Mouse (Mus musculus) MEL (cell line): ENCODE measurements around the gene Dapk1. TPM values are rescaled to one million over a fixed set of nuclear protein-coding genes. Genes with fewer than 3 reads are reported as not detected.

Experiments used
- DNase-seq: peaks from one replicate; pipeline ENCODE4 v3.0.0; 2011; ENCODE audit warnings: low read depth, low spot score
- H3K27ac ChIP-seq: 2 replicates; pipeline ENCODE4 v1.5.1; 2012; ENCODE audit warnings: low read depth, mild to moderate bottlenecking, control low read depth, low read length, moderate library complexity; ENCODE audit not compliant: control insufficient read depth
- H3K27me3 ChIP-seq, 2 experiments: fragments of 150-350 bp in 1 of 2; sonication (generic) in 1 of 2; 2 replicates each; pipeline ENCODE4 v1.6.1; 2012; ENCODE audit warnings: low read length in 2 of 2, mild to moderate bottlenecking in 2 of 2, improper control_type of control experiment in 1 of 2, moderate library complexity in 1 of 2; ENCODE audit not compliant: insufficient read depth in 2 of 2, control insufficient read depth in 1 of 2
- H3K36me3 ChIP-seq, 2 experiments: 2 replicates each; pipeline ENCODE4 v1.6.1; 2012 to 2014; ENCODE audit warnings: low read length in 2 of 2, improper control_type of control experiment in 1 of 2, inconsistent platforms in 1 of 2, mild to moderate bottlenecking in 1 of 2; ENCODE audit not compliant: insufficient read depth in 2 of 2, control insufficient read depth in 1 of 2
- H3K4me1 ChIP-seq, 2 experiments: fragments of 150-350 bp in 1 of 2; sonication (generic) in 1 of 2; 2 replicates each; pipeline ENCODE4 v1.6.1; 2012; ENCODE audit warnings: low read length in 2 of 2, improper control_type of control experiment in 1 of 2, mild to moderate bottlenecking in 1 of 2; ENCODE audit not compliant: insufficient read depth in 2 of 2, control insufficient read depth in 1 of 2
- H3K4me3 ChIP-seq, 2 experiments: fragments of 150-350 bp in 1 of 2; sonication (generic) in 1 of 2; 2 replicates each; pipeline ENCODE4 v1.5.1; 2012; ENCODE audit warnings: low read depth in 2 of 2, low read length in 2 of 2, mild to moderate bottlenecking in 2 of 2, moderate library complexity in 2 of 2, control low read depth in 1 of 2, improper control_type of control experiment in 1 of 2; ENCODE audit not compliant: control insufficient read depth in 1 of 2, insufficient read depth in 1 of 2
- H3K79me2 ChIP-seq: 2 replicates; pipeline ENCODE4 v1.6.1; 2012; ENCODE audit warnings: mild to moderate bottlenecking, low read length, moderate library complexity; ENCODE audit not compliant: control insufficient read depth, poor library complexity, insufficient read depth
- H3K9ac ChIP-seq: 2 replicates; pipeline ENCODE4 v1.6.1; 2012; ENCODE audit warnings: low read depth, mild to moderate bottlenecking, control low read depth, low read length, moderate library complexity; ENCODE audit not compliant: control insufficient read depth, poor library complexity, severe bottlenecking
- H3K9me3 ChIP-seq: fragments of 150-350 bp; sonication (generic); replicated peaks from 2 replicates; pipeline ENCODE4 v1.6.1; 2012; ENCODE audit warnings: mild to moderate bottlenecking, low read length, improper control_type of control experiment, moderate library complexity; ENCODE audit not compliant: insufficient read depth
- BHLHE40 ChIP-seq: IDR thresholded peaks from 2 replicates; pipeline ENCODE4 v1.6.1; 2012; ENCODE audit warnings: low read depth, mild to moderate bottlenecking, inconsistent platforms, low read length, improper control_type of control experiment, borderline replicate concordance
- CTCF ChIP-seq, 3 experiments: IDR thresholded peaks in 2 of 3; conservative IDR thresholded peaks in 1 of 3; 2 replicates each; pipeline ENCODE4 v1.5.1; 2011 to 2012; ENCODE audit warnings: low read length in 3 of 3, low read depth in 2 of 3, mild to moderate bottlenecking in 2 of 3, improper control_type of control experiment in 1 of 3, inconsistent platforms in 1 of 3, mixed read lengths in 1 of 3, moderate library complexity in 1 of 3; ENCODE audit not compliant: control insufficient read depth in 1 of 3, insufficient read depth in 1 of 3, poor library complexity in 1 of 3, severe bottlenecking in 1 of 3
- ELF1 ChIP-seq: IDR thresholded peaks from 2 replicates; pipeline ENCODE4 v1.6.1; 2014; ENCODE audit warnings: low read depth, mild to moderate bottlenecking, inconsistent platforms, low read length, improper control_type of control experiment, moderate library complexity
- EP300 ChIP-seq, 2 experiments: IDR thresholded peaks; 2 replicates each; pipeline ENCODE4 v1.6.1; 2011; ENCODE audit warnings: improper control_type of control experiment in 2 of 2, low read length in 2 of 2, low read depth in 1 of 2, mild to moderate bottlenecking in 1 of 2
- GABPA ChIP-seq: IDR thresholded peaks from 2 replicates; pipeline ENCODE4 v1.6.1; 2012; ENCODE audit warnings: low read depth, mild to moderate bottlenecking, inconsistent platforms, low read length, improper control_type of control experiment, moderate library complexity
- MAFK ChIP-seq: IDR thresholded peaks from 2 replicates; pipeline ENCODE4 v1.6.1; 2011; ENCODE audit warnings: low read depth, mild to moderate bottlenecking, low read length, improper control_type of control experiment, borderline replicate concordance
- MAZ ChIP-seq: IDR thresholded peaks from 2 replicates; pipeline ENCODE4 v1.6.1; 2012; ENCODE audit warnings: low read depth, mild to moderate bottlenecking, inconsistent platforms, low read length, improper control_type of control experiment
- MXI1 ChIP-seq: IDR thresholded peaks from 2 replicates; pipeline ENCODE4 v1.6.1; 2011; ENCODE audit warnings: mild to moderate bottlenecking, low read depth, low read length, improper control_type of control experiment
- MYB ChIP-seq: IDR thresholded peaks from 2 replicates; pipeline ENCODE4 v1.6.1; 2011; ENCODE audit warnings: mild to moderate bottlenecking, low read depth, low read length, improper control_type of control experiment
- POLR2A ChIP-seq, 2 experiments: IDR thresholded peaks; 2 replicates each; pipeline ENCODE4 v1.6.1; 2011 to 2012; ENCODE audit warnings: low read length in 2 of 2, mild to moderate bottlenecking in 2 of 2, control low read depth in 1 of 2, improper control_type of control experiment in 1 of 2, low read depth in 1 of 2, moderate library complexity in 1 of 2; ENCODE audit not compliant: control insufficient read depth in 1 of 2, insufficient read depth in 1 of 2, poor library complexity in 1 of 2
- POLR2AphosphoS5 ChIP-seq: IDR thresholded peaks from 2 replicates; pipeline ENCODE4 v1.6.1; 2012; ENCODE audit warnings: low read depth, borderline replicate concordance, mild to moderate bottlenecking, inconsistent platforms, low read length, moderate library complexity, mixed read lengths
- RAD21 ChIP-seq: IDR thresholded peaks from 2 replicates; pipeline ENCODE4 v1.6.1; 2011; ENCODE audit warnings: mild to moderate bottlenecking, low read depth, low read length, improper control_type of control experiment
- RCOR1 ChIP-seq: IDR thresholded peaks from 2 replicates; pipeline ENCODE4 v1.6.1; 2012; ENCODE audit warnings: low read depth, mild to moderate bottlenecking, inconsistent platforms, low read length, improper control_type of control experiment
- SMC3 ChIP-seq: IDR thresholded peaks from 2 replicates; pipeline ENCODE4 v1.6.1; 2011; ENCODE audit warnings: low read depth, low read length, improper control_type of control experiment
- TAL1 ChIP-seq: IDR thresholded peaks from 2 replicates; pipeline ENCODE4 v1.6.1; 2012; ENCODE audit warnings: mild to moderate bottlenecking, inconsistent platforms, low read length, moderate library complexity, mixed read lengths
- TCF12 ChIP-seq: IDR thresholded peaks from 2 replicates; pipeline ENCODE4 v1.6.1; 2014; ENCODE audit warnings: low read depth, mild to moderate bottlenecking, inconsistent platforms, low read length, improper control_type of control experiment, moderate library complexity
- USF1 ChIP-seq: IDR thresholded peaks from 2 replicates; pipeline ENCODE4 v1.6.1; 2014; ENCODE audit warnings: low read depth, mild to moderate bottlenecking, inconsistent platforms, low read length, improper control_type of control experiment, moderate library complexity
- USF2 ChIP-seq, 2 experiments: IDR thresholded peaks; 2 replicates each; pipeline ENCODE4 v1.6.1; 2011 to 2012; ENCODE audit warnings: improper control_type of control experiment in 2 of 2, low read length in 2 of 2, borderline replicate concordance in 1 of 2, inconsistent platforms in 1 of 2, low read depth in 1 of 2, mild to moderate bottlenecking in 1 of 2; ENCODE audit not compliant: insufficient read depth in 1 of 2
- ZKSCAN1 ChIP-seq: IDR thresholded peaks from 2 replicates; pipeline ENCODE4 v1.6.1; 2012; ENCODE audit warnings: low read depth, mild to moderate bottlenecking, inconsistent platforms, low read length, improper control_type of control experiment, moderate library complexity
- ZMIZ1 ChIP-seq: IDR thresholded peaks from 2 replicates; pipeline ENCODE4 v1.6.1; 2012; ENCODE audit warnings: low read depth, mild to moderate bottlenecking, inconsistent platforms, low read length, improper control_type of control experiment, moderate library complexity
- ZNF384 ChIP-seq: IDR thresholded peaks from 2 replicates; pipeline ENCODE4 v1.6.1; 2012; ENCODE audit warnings: low read depth, mild to moderate bottlenecking, inconsistent platforms, low read length, improper control_type of control experiment
- polyA plus RNA-seq, 2 experiments: library from polyadenylated mRNA; stranded (reverse) in 1 of 2; unstranded in 1 of 2; fragments of >175 nt in 1 of 2; fragments of >200 nt in 1 of 2; gene quantifications; 2 replicates each; pipeline versions ENCODE4 v1.2.1 to v1.2.4; 2012; ENCODE audit warnings: low replicate concordance in 2 of 2, low read depth in 1 of 2; ENCODE audit not compliant: insufficient read length in 2 of 2, insufficient read depth in 1 of 2, missing spikeins in 1 of 2
- total RNA-seq: library from RNA; depleted of rRNA; stranded (reverse); fragments of 300-350 nt; gene quantifications from 2 replicates; pipeline ENCODE4 v1.2.3, GENCODE M21; 2012; rRNA removed

Gene Dapk1
- total RNA-seq (4.5 and 5.1 TPM in 2 replicates), polyA plus RNA-seq (1 to 10 TPM in 1 of 2 experiments, not detected in 1; 8.2 TPM)

DNA sequence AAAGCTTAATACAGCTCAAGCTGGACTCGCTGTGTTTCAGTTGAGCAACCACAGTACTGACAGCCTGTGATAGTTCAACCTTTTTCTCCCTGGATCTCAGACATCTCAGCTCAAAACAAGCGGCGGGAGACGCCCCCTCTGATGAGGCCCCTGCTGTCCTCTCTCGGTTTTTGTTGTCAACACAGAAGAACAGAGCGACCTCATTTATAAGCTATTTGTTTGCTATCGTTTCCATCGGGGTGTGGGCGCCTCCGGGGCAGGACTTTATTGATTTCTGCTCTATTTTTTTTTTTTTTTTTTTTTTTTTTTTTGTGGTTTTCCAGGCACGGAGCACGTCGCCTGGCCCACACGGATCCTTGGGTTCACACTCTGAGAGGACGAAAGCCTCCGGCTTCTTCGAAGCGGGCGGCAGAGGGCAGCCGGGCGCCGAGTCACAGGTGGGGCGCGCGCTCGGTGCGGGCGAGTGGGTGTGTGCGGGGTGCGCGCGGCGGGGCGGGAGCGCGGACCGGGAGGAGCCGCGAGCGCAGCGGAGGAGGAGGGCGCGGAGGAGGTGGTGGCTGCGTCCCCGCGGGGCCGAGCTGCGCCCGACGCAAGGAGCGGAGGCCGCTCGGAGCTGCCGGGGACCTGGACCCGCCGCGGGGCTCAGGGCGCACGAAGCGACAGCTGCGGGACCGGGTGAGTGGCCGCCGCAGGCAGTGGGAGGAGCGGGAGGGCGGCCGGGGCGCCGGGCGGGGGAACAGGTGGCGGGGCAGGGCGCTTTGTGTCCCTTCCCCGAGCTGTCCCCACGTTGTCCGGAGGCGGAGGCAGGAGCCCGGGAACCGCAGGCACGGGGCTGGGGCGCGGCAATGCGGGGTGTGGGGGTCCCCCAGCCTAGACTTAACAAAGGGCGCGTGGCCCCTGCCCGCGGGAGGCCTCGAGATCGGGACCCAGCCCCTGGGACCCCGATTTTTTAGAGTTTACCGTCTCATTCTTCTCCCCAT lies at the start of gene Dapk1:
Gene Dapk1 (plus strand): TSS at position 512 of the 980 bp plus-strand sequence.
- Histone ChIP-seq H3K36me3 (peaks cover 0 to 9% of the 10 kb centered on the region in 2 experiments; a peak in 2 of 4 replicates), H3K9me3 (no peaks in the 10 kb centered on the region), H3K27me3 (no peaks in the 10 kb centered on the region), H3K9ac (peak within 1 kb of the TSS; percentile 76), H3K79me2 (peaks cover 2% of the 10 kb centered on the region; the same call in 1 of the 2 replicates), H3K27ac (no peak within 1 kb of the TSS), H3K4me1 (peaks cover 0 to 10% of the 10 kb centered on the region in 2 experiments; a peak in 2 of 4 replicates), H3K4me3 (peak within 1 kb of the TSS; percentile 50 to 62)
- peak in 2 of 3 experiments; percentile 40 to 58; a peak in 4 of 6 replicates for TF ChIP-seq CTCF (IDR thresholded peaks at IDR 0.05 in 2 of 3, conservative IDR thresholded peaks at IDR 0.05 in 1 of 3; ENCODE audit: control insufficient read depth in 1 of 3, insufficient read depth in 1 of 3, low read depth in 2 of 3, low read length in 3 of 3, poor library complexity in 1 of 3, severe bottlenecking in 1 of 3)
- TF ChIP-seq ZNF384, result peak; percentile 78
- TF ChIP-seq ZMIZ1, result no peak
- TF ChIP-seq SMC3, result peak; percentile 57
- TF ChIP-seq RAD21, result peak; percentile 30
- TF ChIP-seq POLR2A (IDR thresholded peaks at IDR 0.05; ENCODE audit: control insufficient read depth in 1 of 2, insufficient read depth in 1 of 2, low read depth in 1 of 2, low read length in 2 of 2, poor library complexity in 1 of 2), result 0 out of 4 replicates have a peak, but pooled peaks of 1 of the 2 experiments have one; percentile 24
- peak; percentile 54 for DNase-seq

DNA sequence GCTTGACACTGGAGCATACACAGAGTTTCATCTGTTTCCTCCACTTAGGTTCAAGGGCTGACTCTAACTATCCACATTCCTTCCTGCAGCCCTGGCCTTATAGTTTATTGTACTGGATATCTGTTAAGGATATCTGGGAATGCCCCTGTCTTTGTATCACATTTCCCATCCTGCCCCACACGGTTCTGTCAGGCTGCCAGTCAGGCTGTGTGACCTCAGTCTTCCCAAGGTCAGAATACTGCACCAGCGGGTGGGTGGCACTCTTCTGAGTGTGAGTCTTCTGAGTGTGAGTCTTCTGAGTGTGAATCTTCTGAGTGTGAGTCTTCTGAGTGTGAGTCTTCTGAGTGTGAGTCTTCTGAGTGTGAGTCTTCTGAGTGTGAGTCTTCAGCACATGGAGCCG lies 48.4 kb upstream of the Dapk1 start:
- no peaks in the 10 kb centered on the region for H3K4me1 ChIP-seq
- TF ChIP-seq ELF1 (no peak), USF1 (no peak), TAL1 (no peak), CTCF (IDR thresholded peaks at IDR 0.05 in 2 of 3, conservative IDR thresholded peaks at IDR 0.05 in 1 of 3; ENCODE audit: control insufficient read depth in 1 of 3, insufficient read depth in 1 of 3, low read depth in 2 of 3, low read length in 3 of 3, poor library complexity in 1 of 3, severe bottlenecking in 1 of 3) (no peak), ZKSCAN1 (no peak), EP300 (IDR thresholded peaks at IDR 0.05; ENCODE audit: low read depth in 1 of 2, low read length in 2 of 2) (no peak), MXI1 (no peak), ZNF384 (no peak), BHLHE40 (no peak), MAFK (no peak), MYB (no peak), GABPA (no peak), SMC3 (no peak), RCOR1 (no peak), RAD21 (no peak), MAZ (no peak), POLR2AphosphoS5 (no peak), TCF12 (no peak), USF2 (IDR thresholded peaks at IDR 0.05; ENCODE audit: borderline replicate concordance in 1 of 2, insufficient read depth in 1 of 2, low read depth in 1 of 2, low read length in 2 of 2) (no peak)
- no peak for DNase-seq
- no peak overlapping the region for H3K4me3 ChIP-seq
- H3K36me3 ChIP-seq, result no peaks in the 10 kb centered on the region
- H3K9ac ChIP-seq, result no peak overlapping the region
- no peaks in the 10 kb centered on the region for H3K9me3 ChIP-seq
- H3K27me3 ChIP-seq, result no peaks in the 10 kb centered on the region; a peak in 1 of 4 replicates
- H3K27ac ChIP-seq, result no peak overlapping the region
- no peaks in the 10 kb centered on the region for H3K79me2 ChIP-seq
